19 mouse cellular contexts compared by ENCODE assay signal in genomic region chr2:172290474-172290873, GRCm38 (mm10). TPM values are rescaled to one million over a fixed set of nuclear protein-coding genes. Genes with fewer than 3 reads are reported as not detected.
DNase-seq lines count a peak whose midpoint lies in the region; ATAC-seq lines count a peak whose summit lies in the region.
"Had no signal": no experiment of that assay in that cellular context is flagged by ENCODE, and none has a peak within 500 bp of the region (broad histone marks: within the 10 kb centered on the region; RNA-seq: fewer than 3 reads in every experiment).

No protein-coding gene starts in this region.

- H3K9me3 ChIP-seq in hindbrain, embryonic 11.5 days (ENCODE audit: control insufficient read depth, low read length): no peaks in the 10 kb centered on the region
- H3K9me3 ChIP-seq in hindbrain, embryonic 12.5 days (replicated peaks): no peaks in the 10 kb centered on the region
- H3K9me3 ChIP-seq in intestine, embryonic 16.5 days (ENCODE audit: control insufficient read depth, low read length): no peaks in the 10 kb centered on the region
- H3K9me3 ChIP-seq in forebrain, embryonic 12.5 days: no peaks in the 10 kb centered on the region
- no peaks in the 10 kb centered on the region for H3K9me3 ChIP-seq in hindbrain, embryonic 14.5 days (ENCODE audit: control insufficient read depth, low read length)
- H3K9me3 ChIP-seq: forebrain, embryonic 13.5 days; hindbrain, embryonic 10.5 days had no signal

- no peak for DNase-seq in hindbrain, embryonic 11.5 days (ENCODE audit: low spot score)
- DNase-seq in c-Kit-negative CD71-positive TER-119-positive erythroid progenitor cells, embryonic 14.5 days (ENCODE audit: low read depth, low spot score): peak; percentile 87
- DNase-seq in hindbrain, embryonic 14.5 days (ENCODE audit: low spot score): no peak
- DNase-seq in adrenal gland, postnatal 10 days: no peak
- DNase-seq: cerebellum, adult 8-10 months; heart, adult 2 months; kidney, adult 2 months; lung, postnatal 36 days; thymus, adult 2 months had no signal

- no peak overlapping the region for H3K9ac ChIP-seq in hindbrain, embryonic 11.5 days (ENCODE audit: low read depth, low read length)
- no peak overlapping the region for H3K9ac ChIP-seq in hindbrain, embryonic 12.5 days
- H3K9ac ChIP-seq in intestine, embryonic 16.5 days (ENCODE audit: low read depth, low read length): no peak overlapping the region
- H3K9ac ChIP-seq in forebrain, embryonic 12.5 days: no peak overlapping the region
- no peak overlapping the region for H3K9ac ChIP-seq in hindbrain, embryonic 14.5 days
- H3K9ac ChIP-seq: forebrain, embryonic 13.5 days had no signal

- H3K4me3 ChIP-seq in hindbrain, embryonic 11.5 days (ENCODE audit: low read depth, low read length): no peak overlapping the region
- no peak overlapping the region for H3K4me3 ChIP-seq in hindbrain, embryonic 12.5 days
- H3K4me3 ChIP-seq in intestine, embryonic 16.5 days (ENCODE audit: low read length): no peak overlapping the region
- H3K4me3 ChIP-seq in forebrain, embryonic 12.5 days (replicated peaks): no peak overlapping the region
- H3K4me3 ChIP-seq in hindbrain, embryonic 14.5 days (replicated peaks; ENCODE audit: low read length): no peak overlapping the region
- H3K4me3 ChIP-seq: forebrain, embryonic 13.5 days; heart, adult 2 months; hindbrain, embryonic 10.5 days had no signal

- WGBS in hindbrain, embryonic 11.5 days: 84% methylated on average over 11 of the region's 11 CpGs
- WGBS in hindbrain, embryonic 12.5 days: 85% methylated on average over 11 of the region's 11 CpGs
- 80% methylated on average over 11 of the region's 11 CpGs for WGBS in intestine, embryonic 16.5 days
- 87% methylated on average over 11 of the region's 11 CpGs for WGBS in forebrain, embryonic 12.5 days
- WGBS in hindbrain, embryonic 14.5 days: 82% methylated on average over 11 of the region's 11 CpGs

- peak; percentile 43; the same call in 1 of the 2 replicates for ATAC-seq in hindbrain, embryonic 11.5 days (ENCODE audit: low FRiP score)
- no peak for ATAC-seq in hindbrain, embryonic 12.5 days (ENCODE audit: low FRiP score)
- peak; percentile 62 for ATAC-seq in intestine, embryonic 16.5 days
- ATAC-seq in megakaryocyte-erythroid progenitor cell, adult 5-6 weeks (replicated peaks; ENCODE audit: low FRiP score, low TSS enrichment, poor library complexity, severe bottlenecking): peak; percentile 94
- ATAC-seq in forebrain, embryonic 12.5 days (ENCODE audit: low FRiP score): no peak
- no peak for ATAC-seq in hindbrain, embryonic 14.5 days (ENCODE audit: low FRiP score)
- ATAC-seq: forebrain, embryonic 13.5 days; midbrain, embryonic 16.5 days had no signal

- H3K4me2 ChIP-seq in hindbrain, embryonic 11.5 days (replicated peaks; ENCODE audit: low read depth, low read length): no peak overlapping the region
- H3K4me2 ChIP-seq in hindbrain, embryonic 12.5 days (replicated peaks): no peak overlapping the region
- no peak overlapping the region for H3K4me2 ChIP-seq in intestine, embryonic 16.5 days (ENCODE audit: low read depth, low read length)
- H3K4me2 ChIP-seq in forebrain, embryonic 12.5 days: no peak overlapping the region
- no peak overlapping the region for H3K4me2 ChIP-seq in hindbrain, embryonic 14.5 days (replicated peaks)
- H3K4me2 ChIP-seq: forebrain, embryonic 13.5 days had no signal

- no peaks in the 10 kb centered on the region for H3K36me3 ChIP-seq in hindbrain, embryonic 11.5 days (ENCODE audit: control insufficient read depth, insufficient read depth, low read length)
- no peaks in the 10 kb centered on the region for H3K36me3 ChIP-seq in hindbrain, embryonic 12.5 days
- H3K36me3 ChIP-seq in intestine, embryonic 16.5 days (ENCODE audit: control insufficient read depth, insufficient read depth, low read length): no peaks in the 10 kb centered on the region
- no peaks in the 10 kb centered on the region for H3K36me3 ChIP-seq in forebrain, embryonic 12.5 days (replicated peaks)
- no peaks in the 10 kb centered on the region for H3K36me3 ChIP-seq in hindbrain, embryonic 14.5 days (replicated peaks; ENCODE audit: control insufficient read depth, insufficient read depth)
- H3K36me3 ChIP-seq: hindbrain, embryonic 10.5 days had no signal

- no peaks in the 10 kb centered on the region for H3K27me3 ChIP-seq in hindbrain, embryonic 11.5 days (ENCODE audit: control insufficient read depth, insufficient read depth, low read length)
- no peaks in the 10 kb centered on the region for H3K27me3 ChIP-seq in hindbrain, embryonic 12.5 days
- no peaks in the 10 kb centered on the region for H3K27me3 ChIP-seq in intestine, embryonic 16.5 days (replicated peaks; ENCODE audit: control insufficient read depth, insufficient read depth, low read length)
- H3K27me3 ChIP-seq in forebrain, embryonic 12.5 days: peaks cover 12% of the 10 kb centered on the region; the same call in 1 of the 2 replicates
- H3K27me3 ChIP-seq in hindbrain, embryonic 14.5 days (ENCODE audit: control insufficient read depth, insufficient read depth, low read length): no peaks in the 10 kb centered on the region
- H3K27me3 ChIP-seq: forebrain, embryonic 13.5 days had no signal

- H3K27ac ChIP-seq in hindbrain, embryonic 11.5 days (ENCODE audit: low read depth, low read length): no peak overlapping the region
- H3K27ac ChIP-seq in hindbrain, embryonic 12.5 days: no peak overlapping the region
- no peak overlapping the region for H3K27ac ChIP-seq in intestine, embryonic 16.5 days (ENCODE audit: low read length)
- no peak overlapping the region for H3K27ac ChIP-seq in forebrain, embryonic 12.5 days
- H3K27ac ChIP-seq in hindbrain, embryonic 14.5 days: no peak overlapping the region
- H3K27ac ChIP-seq: forebrain, embryonic 13.5 days; heart, adult 2 months had no signal

- no peaks in the 10 kb centered on the region for H3K4me1 ChIP-seq in hindbrain, embryonic 11.5 days (replicated peaks; ENCODE audit: control insufficient read depth, insufficient read depth, low read length)
- H3K4me1 ChIP-seq in hindbrain, embryonic 12.5 days: peaks cover 11% of the 10 kb centered on the region; the same call in 1 of the 2 replicates
- H3K4me1 ChIP-seq in intestine, embryonic 16.5 days (ENCODE audit: control insufficient read depth, insufficient read depth, low read length): no peaks in the 10 kb centered on the region
- H3K4me1 ChIP-seq in forebrain, embryonic 12.5 days: peaks cover 23% of the 10 kb centered on the region
- H3K4me1 ChIP-seq in hindbrain, embryonic 14.5 days (replicated peaks; ENCODE audit: control insufficient read depth, insufficient read depth, low read length): no peaks in the 10 kb centered on the region; the same call in 1 of the 2 replicates

RNA-seq across cellular contexts. Expression of gene Mc3r, which starts 42.2 kb away (rescaled TPM):
- polyA plus RNA-seq in hindbrain, embryonic 11.5 days (2014; fragmentation: Nextera tagmentation; extraction: Ambion mirVana): not detected in 2 replicates
- polyA plus RNA-seq in hindbrain, embryonic 12.5 days (2016; fragmentation: Nextera tagmentation; extraction: Ambion mirVana): not detected in 2 replicates
- polyA plus RNA-seq in intestine, embryonic 16.5 days (2015; fragmentation: Nextera tagmentation; extraction: Ambion mirVana): not detected in 2 replicates
- total RNA-seq in megakaryocyte-erythroid progenitor cell, adult 5-6 weeks (2014; fragmentation: Nextera tagmentation): not detected in 2 replicates
- not detected in 2 replicates for total RNA-seq in megakaryocyte-erythroid progenitor cell, adult 5-6 weeks (2017)
- polyA plus RNA-seq in forebrain, embryonic 12.5 days (2016; fragmentation: Nextera tagmentation; extraction: Ambion mirVana): 0.09 TPM in 1 of 2 replicates, not detected in the other
- polyA plus RNA-seq in hindbrain, embryonic 14.5 days (2014; fragmentation: Nextera tagmentation; extraction: Ambion mirVana): 0.15 and 0.30 TPM in 2 replicates
- not detected for total RNA-seq in adrenal gland, postnatal 10 days (2021)
- total RNA-seq: gastrocnemius, adult 18-20 months; heart, adult 2 months had no signal
- polyA plus RNA-seq: heart, adult 2 months; hindbrain, embryonic 10.5 days; kidney, adult 2 months; neural tube, embryonic 11.5 days; small intestine, adult 2 months; thymus, adult 2 months had no signal

RNA-seq across cellular contexts. Expression of gene Fam210b, which starts 54.9 kb away (rescaled TPM):
- polyA plus RNA-seq in hindbrain, embryonic 11.5 days (2014; fragmentation: Nextera tagmentation; extraction: Ambion mirVana): 27.6 TPM in 2 replicates
- polyA plus RNA-seq in hindbrain, embryonic 12.5 days (2016; fragmentation: Nextera tagmentation; extraction: Ambion mirVana): 31.8 and 33.1 TPM in 2 replicates
- 15.0 and 16.6 TPM in 2 replicates for polyA plus RNA-seq in intestine, embryonic 16.5 days (2015; fragmentation: Nextera tagmentation; extraction: Ambion mirVana)
- 13.8 and 14.4 TPM in 2 replicates for total RNA-seq in megakaryocyte-erythroid progenitor cell, adult 5-6 weeks (2014; fragmentation: Nextera tagmentation)
- total RNA-seq in megakaryocyte-erythroid progenitor cell, adult 5-6 weeks (2017): 5.2 and 8.7 TPM in 2 replicates
- polyA plus RNA-seq in forebrain, embryonic 12.5 days (2016; fragmentation: Nextera tagmentation; extraction: Ambion mirVana): 22.4 and 24.1 TPM in 2 replicates
- polyA plus RNA-seq in hindbrain, embryonic 14.5 days (2014; fragmentation: Nextera tagmentation; extraction: Ambion mirVana): 17.9 and 18.5 TPM in 2 replicates
- 10 to 100 TPM; 24.2 to 39.4 TPM for total RNA-seq in adrenal gland, postnatal 10 days (2021)

Comparison
In these comparisons a context has a peak if more than half of its experiments do, and no peak if none do; other contexts are left out.
1. ATAC-seq: peak in hindbrain, embryonic 11.5 days (single experiment), intestine, embryonic 16.5 days (single experiment) and megakaryocyte-erythroid progenitor cell, adult 5-6 weeks (single experiment); none in hindbrain, embryonic 12.5 days (single experiment), forebrain, embryonic 12.5 days (single experiment) and hindbrain, embryonic 14.5 days (single experiment).